Mouse (Mus musculus) forebrain, postnatal 0 days (tissue): ENCODE results near the gene Gm5771. TPM values are rescaled to one million over a fixed set of nuclear protein-coding genes. Genes with fewer than 3 reads are reported as not detected.
"Not testable (repeated sequence)": the region's sequence is repeated elsewhere in the genome, so short reads cannot be mapped to it uniquely, and the experiment has no call there.

Experiments used
- ATAC-seq: fragments of 200-750 bp; cut with Nextera tagmentation; 2 replicates; pipeline ENCODE4 v1.8.0; 2017; ENCODE audit warnings: mild to moderate bottlenecking, moderate library complexity
- DNase-seq: peaks from one replicate; pipeline ENCODE4 v3.0.0-alpha.2; 2015
- H3K27ac ChIP-seq: fragments of 300-500 bp; sonication (generic); 2 replicates; pipeline ENCODE4 v1.5.1; 2014; ENCODE audit warnings: low read depth, mild to moderate bottlenecking, antibody characterized with exemption, low read length, moderate library complexity, mixed read lengths
- H3K27me3 ChIP-seq: fragments of 300-500 bp; sonication (generic); 2 replicates; pipeline ENCODE4 v1.6.1; 2014; ENCODE audit warnings: mild to moderate bottlenecking, low read length, mixed read lengths; ENCODE audit not compliant: insufficient read depth
- H3K36me3 ChIP-seq: fragments of 300-500 bp; sonication (generic); 2 replicates; pipeline ENCODE4 v1.6.1; 2014; ENCODE audit warnings: mild to moderate bottlenecking, moderate library complexity; ENCODE audit not compliant: insufficient read depth
- H3K4me1 ChIP-seq: fragments of 300-500 bp; sonication (generic); 2 replicates; pipeline ENCODE4 v1.6.1; 2014; ENCODE audit warnings: antibody characterized with exemption; ENCODE audit not compliant: insufficient read depth
- H3K4me2 ChIP-seq: fragments of 300-500 bp; sonication (generic); 2 replicates; pipeline ENCODE4 v1.6.1; 2014; ENCODE audit warnings: low read depth, mild to moderate bottlenecking, moderate library complexity
- H3K4me3 ChIP-seq: fragments of 300-500 bp; sonication (generic); 2 replicates; pipeline ENCODE4 v1.5.1; 2014; ENCODE audit warnings: low read depth, low read length, mixed read lengths
- H3K9ac ChIP-seq: fragments of 300-500 bp; sonication (generic); 2 replicates; pipeline ENCODE4 v1.6.1; 2014; ENCODE audit warnings: mild to moderate bottlenecking
- H3K9me3 ChIP-seq: fragments of 300-500 bp; sonication (generic); 2 replicates; pipeline ENCODE4 v1.6.1; 2016; ENCODE audit warnings: low read length
- CTCF ChIP-seq: sonication (generic); IDR thresholded peaks from 2 replicates; pipeline ENCODE4 v1.5.1; 2016; ENCODE audit warnings: antibody characterized with exemption, control low read depth, low read depth
- WGBS: fragments of 180-500 bp; shearing (Covaris S2); extraction: QIAGEN DNeasy Blood & Tissue Kit; methylation state at CpG from one replicate; pipeline ENCODE4 v1.1.7; 2014; 5-methylcytosine and 5-hydroxymethylcytosine counted together
- polyA plus RNA-seq: library from polyadenylated mRNA; unstranded; fragments of >200 nt; fragmentation: Nextera tagmentation; extraction: Ambion mirVana; gene quantifications from 2 replicates; pipeline ENCODE4 v1.2.1, GENCODE M21; 2015
- total RNA-seq: library from RNA; depleted of rRNA; stranded (reverse); fragments of >200 nt; gene quantifications from 2 replicates; pipeline ENCODE4 v1.2.3, GENCODE M21; 2014; rRNA removed

The Gm5771 gene
- total RNA-seq (not detected in 2 replicates), polyA plus RNA-seq (not detected in 2 replicates)

DNA sequence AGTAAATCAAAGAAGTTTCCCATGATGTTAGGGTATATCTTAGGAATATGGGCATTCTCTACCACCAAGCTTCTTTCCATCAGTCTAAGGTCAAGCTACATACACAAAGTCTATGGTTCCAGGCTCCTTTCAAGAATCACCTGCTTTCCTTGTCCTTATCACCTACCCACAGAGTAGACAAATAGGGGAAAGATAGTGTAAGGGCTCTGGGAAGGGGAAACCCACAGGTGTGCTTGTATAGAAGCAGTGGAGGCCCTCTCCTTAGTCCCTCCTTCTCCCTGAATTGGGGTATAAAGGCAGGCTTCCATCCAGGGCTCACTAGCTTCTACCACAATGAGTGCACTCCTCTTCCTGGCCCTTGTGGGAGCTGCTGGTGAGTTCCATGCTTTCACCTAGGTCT is at the start of gene Gm5771:
Gene Gm5771, plus strand, starts transcription at position 301 of the 400 bp plus-strand sequence.
- not testable (repeated sequence) for H3K9ac ChIP-seq, H3K27me3 ChIP-seq, DNase-seq, H3K36me3 ChIP-seq, ATAC-seq, H3K4me1 ChIP-seq, H3K27ac ChIP-seq, H3K4me2 ChIP-seq, H3K9me3 ChIP-seq, H3K4me3 ChIP-seq

DNA sequence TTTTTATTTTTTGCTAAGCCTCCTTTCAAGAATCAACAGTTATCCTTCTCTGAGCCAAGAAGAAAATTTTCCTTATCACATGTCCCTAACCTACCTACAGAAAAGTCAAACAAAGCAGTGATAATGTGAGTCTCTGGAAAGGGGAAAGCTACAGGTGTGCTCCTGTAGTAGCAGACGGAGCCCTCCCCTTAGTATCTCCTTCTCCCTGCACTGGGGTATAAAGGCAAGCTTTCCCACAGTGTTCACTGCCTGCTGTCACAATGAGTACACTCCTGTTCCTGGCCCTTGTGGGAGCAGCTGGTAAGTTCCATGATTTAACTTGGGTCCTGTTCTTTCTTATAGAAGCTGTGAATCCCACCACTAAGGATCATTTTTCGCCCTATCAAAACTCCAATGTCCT is 38.2 kb upstream of the Gm5771 start, which contains the start of gene Try10:
Gene Try10, plus strand, starts transcription at position 174 of the 400 bp plus-strand sequence.
- Histone ChIP-seq H3K27me3 (no peaks in the 10 kb centered on the region), H3K4me1 (no peaks in the 10 kb centered on the region), H3K4me3 (no peak within 1 kb of the TSS), H3K9ac (no peak within 1 kb of the TSS), H3K9me3 (no peaks in the 10 kb centered on the region), H3K36me3 (no peaks in the 10 kb centered on the region), H3K27ac (no peak within 1 kb of the TSS), H3K4me2 (no peak within 1 kb of the TSS)
- WGBS: 84% methylated on average over 2 of the region's 2 CpGs
- DNase-seq (no peak), ATAC-seq (no peak)
- no peak for TF ChIP-seq CTCF

DNA sequence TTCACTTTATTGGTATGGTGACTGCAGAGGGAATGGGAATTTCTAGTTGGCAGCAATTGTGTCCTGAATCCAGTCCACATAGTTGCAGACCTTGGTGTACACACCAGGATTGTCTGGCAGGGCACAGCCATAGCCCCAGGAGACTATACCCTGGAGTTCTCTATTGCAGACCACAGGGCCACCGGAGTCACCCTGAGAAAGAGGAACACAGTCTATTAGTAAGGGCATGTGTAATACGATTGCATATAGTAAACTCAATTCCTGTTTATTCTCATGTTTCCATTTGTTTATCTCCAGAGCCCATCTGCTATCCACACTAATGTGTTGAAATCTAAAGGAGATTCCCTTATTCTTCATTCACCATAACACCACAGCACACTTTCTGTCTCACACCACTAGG is 18.4 kb upstream of the Gm5771 start:
- not testable (repeated sequence) for DNase-seq, H3K27ac ChIP-seq, H3K27me3 ChIP-seq, H3K4me1 ChIP-seq, H3K9ac ChIP-seq, H3K4me3 ChIP-seq, H3K36me3 ChIP-seq, ATAC-seq, H3K9me3 ChIP-seq, H3K4me2 ChIP-seq
- 88% methylated on average over 2 of the region's 2 CpGs for WGBS

DNA sequence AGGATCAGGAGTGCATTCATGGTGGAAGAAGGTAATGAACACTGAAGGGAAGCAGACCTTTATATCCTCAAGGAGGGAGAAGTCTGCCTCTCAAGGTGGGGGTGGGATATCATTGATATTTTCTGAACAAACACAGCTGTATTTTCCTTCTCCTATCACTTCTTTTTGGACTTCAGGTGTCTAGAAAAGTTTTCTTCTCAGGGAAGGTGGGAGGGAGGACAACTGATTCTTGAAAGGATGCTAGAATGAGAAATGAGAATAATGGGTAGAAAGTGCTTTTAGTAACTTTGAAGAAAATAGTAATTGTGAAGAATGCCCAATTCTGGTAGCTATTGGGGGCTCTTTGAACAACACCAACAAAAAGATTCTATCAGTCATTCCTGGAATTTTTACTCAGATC is 14.6 kb upstream of the Gm5771 start, which contains the start of gene Prss3:
Gene Prss3, minus strand, starts transcription at position 101 of the 400 bp plus-strand sequence.
- not testable (repeated sequence) for H3K4me2 ChIP-seq, H3K9ac ChIP-seq, H3K9me3 ChIP-seq, H3K4me1 ChIP-seq, ATAC-seq, DNase-seq, H3K27me3 ChIP-seq, H3K27ac ChIP-seq, H3K36me3 ChIP-seq, H3K4me3 ChIP-seq

DNA sequence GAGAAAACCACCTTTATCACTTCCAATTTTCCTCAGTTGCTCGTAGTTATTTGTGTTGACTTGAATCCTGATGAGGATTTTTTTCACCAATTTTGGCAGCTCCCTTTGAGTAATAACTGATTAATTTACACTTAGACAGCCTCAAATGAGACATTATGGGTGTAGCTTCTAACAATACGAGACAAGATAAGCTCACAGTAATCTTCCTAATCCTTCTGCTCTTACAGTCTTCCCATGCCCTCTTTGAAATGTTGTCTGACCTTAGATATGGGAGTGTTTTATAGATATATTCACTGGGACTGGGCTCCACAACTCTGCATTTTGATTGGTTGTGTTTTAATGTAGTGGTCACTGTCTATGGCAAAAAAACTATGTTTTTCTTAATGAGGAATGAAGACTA is 5.4 kb upstream of the Gm5771 start:
- Histone ChIP-seq H3K27me3 (no peaks in the 10 kb centered on the region), H3K9me3 (no peaks in the 10 kb centered on the region), H3K4me1 (no peaks in the 10 kb centered on the region), H3K27ac (no peak overlapping the region), H3K36me3 (no peaks in the 10 kb centered on the region), H3K4me3 (no peak overlapping the region), H3K9ac (no peak overlapping the region), H3K4me2 (no peak overlapping the region)
- no peak for TF ChIP-seq CTCF
- 76% methylated on average over 2 of the region's 2 CpGs for WGBS
- no peak for DNase-seq
- ATAC-seq: no peak

DNA sequence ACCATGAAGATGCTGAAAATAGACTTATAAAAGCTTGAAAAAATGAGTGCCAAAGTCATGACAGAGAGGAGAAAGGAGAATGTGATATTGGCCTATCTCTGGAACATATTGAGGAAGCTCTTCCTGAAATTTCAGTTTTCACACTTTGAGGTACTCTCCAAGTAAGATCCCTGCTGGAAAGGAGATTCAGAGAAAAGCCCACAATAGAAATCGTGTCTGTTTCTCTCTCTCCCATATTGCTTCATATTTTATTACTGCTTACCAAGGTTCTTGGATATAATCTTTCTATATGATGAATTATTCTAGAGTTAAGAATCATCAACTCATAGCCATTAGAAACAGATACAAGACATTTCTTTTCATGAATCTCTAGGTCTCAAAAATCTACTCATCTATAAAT is 516 bp upstream of the Gm5771 start:
- WGBS: 82% methylated on average over 1 of the region's 1 CpGs
- not testable (repeated sequence) for H3K36me3 ChIP-seq, H3K4me3 ChIP-seq, H3K4me1 ChIP-seq, H3K9ac ChIP-seq, H3K27me3 ChIP-seq, ATAC-seq, H3K9me3 ChIP-seq, DNase-seq, H3K27ac ChIP-seq, H3K4me2 ChIP-seq

DNA sequence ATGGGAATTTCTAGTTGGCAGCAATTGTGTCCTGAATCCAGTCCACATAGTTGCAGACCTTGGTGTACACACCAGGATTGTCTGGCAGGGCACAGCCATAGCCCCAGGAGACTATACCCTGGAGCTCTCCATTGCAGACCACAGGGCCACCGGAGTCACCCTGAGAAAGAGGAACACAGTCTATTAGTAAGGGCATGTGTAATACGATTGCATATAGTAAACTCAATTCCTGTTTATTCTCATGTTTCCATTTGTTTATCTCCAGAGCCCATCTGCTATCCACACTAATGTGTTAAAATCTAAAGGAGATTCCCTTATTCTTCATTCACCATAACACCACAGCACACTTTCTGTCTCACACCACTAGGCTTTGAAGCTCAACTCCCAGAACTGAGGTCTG is 50.1 kb downstream of the Gm5771 start:
- H3K27ac ChIP-seq, H3K9me3 ChIP-seq, ATAC-seq, H3K9ac ChIP-seq, H3K4me1 ChIP-seq, H3K27me3 ChIP-seq, H3K4me3 ChIP-seq, H3K36me3 ChIP-seq, H3K4me2 ChIP-seq, DNase-seq: not testable (repeated sequence)
- WGBS: no CpG with 5 or more reads among the region's 2 CpGs

DNA sequence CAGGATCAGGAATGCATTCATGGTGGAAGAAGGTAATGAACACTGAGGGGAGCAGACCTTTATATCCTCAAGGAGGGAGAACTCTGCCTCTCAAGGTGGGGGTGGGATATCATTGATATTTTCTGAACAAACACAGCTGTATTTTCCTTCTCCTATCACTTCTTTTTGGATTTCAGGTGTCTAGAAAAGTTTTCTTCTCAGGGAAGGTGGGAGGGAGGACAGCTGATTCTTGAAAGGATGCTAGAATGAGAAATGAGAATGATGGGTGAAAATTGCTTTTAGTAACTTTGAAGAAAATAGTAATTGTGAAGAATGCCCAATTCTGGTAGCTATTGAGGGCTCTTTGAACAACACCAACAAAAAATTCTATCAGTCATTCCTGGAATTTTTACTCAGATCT is 53.9 kb downstream of the Gm5771 start, which contains the start of gene Gm10334:
Gene Gm10334, minus strand, starts transcription at position 101 of the 400 bp plus-strand sequence.
- not testable (repeated sequence) for H3K36me3 ChIP-seq, H3K9me3 ChIP-seq, H3K4me1 ChIP-seq, H3K9ac ChIP-seq, H3K4me3 ChIP-seq, H3K27me3 ChIP-seq, H3K4me2 ChIP-seq, ATAC-seq, DNase-seq, H3K27ac ChIP-seq

Other genes with a start within 250 kb of the Gm5771 start
- not detected in 2 replicates for gene Try4, start 90.1 kb upstream of the Gm5771 start, total RNA-seq
- not detected in 2 replicates for gene Try4, start 90.1 kb upstream of the Gm5771 start, polyA plus RNA-seq
- gene Try5, start 75.5 kb upstream of the Gm5771 start, total RNA-seq: 1.7 TPM in 1 of 2 replicates, not detected in the other
- gene Try5, start 75.5 kb upstream of the Gm5771 start, polyA plus RNA-seq: 0.53 and 0.55 TPM in 2 replicates
- not detected in 2 replicates for gene Try10, start 38.3 kb upstream of the Gm5771 start, total RNA-seq
- not detected in 2 replicates for gene Try10, start 38.3 kb upstream of the Gm5771 start, polyA plus RNA-seq
- gene Prss3, start 14.7 kb upstream of the Gm5771 start, total RNA-seq: not detected in 2 replicates
- not detected in 2 replicates for gene Prss3, start 14.7 kb upstream of the Gm5771 start, polyA plus RNA-seq
- not detected in 2 replicates for gene Gm10334, start 53.8 kb downstream of the Gm5771 start, total RNA-seq
- gene Gm10334, start 53.8 kb downstream of the Gm5771 start, polyA plus RNA-seq: not detected in 2 replicates
- not detected in 2 replicates for gene Prss1, start 66.6 kb downstream of the Gm5771 start, total RNA-seq
- gene Prss1, start 66.6 kb downstream of the Gm5771 start, polyA plus RNA-seq: not detected in 2 replicates
- gene Prss2, start 129.4 kb downstream of the Gm5771 start, total RNA-seq: not detected in 2 replicates
- not detected in 2 replicates for gene Prss2, start 129.4 kb downstream of the Gm5771 start, polyA plus RNA-seq
- gene Ephb6, start 213.1 kb downstream of the Gm5771 start, total RNA-seq: 47.6 and 58.4 TPM in 2 replicates
- 31.6 and 34.6 TPM in 2 replicates for gene Ephb6, start 213.1 kb downstream of the Gm5771 start, polyA plus RNA-seq
- gene Trpv6, start 244.0 kb downstream of the Gm5771 start, total RNA-seq: not detected in 2 replicates
- 0.62 and 0.65 TPM in 2 replicates for gene Trpv6, start 244.0 kb downstream of the Gm5771 start, polyA plus RNA-seq